Mouse (Mus musculus) brain, embryonic 14.5 days (tissue): ENCODE measurements around the gene Rai1.

Experiments
- CTCF ChIP-seq: fragments of 200-500 bp; IDR thresholded peaks from 2 replicates; pipeline ENCODE4 v1.5.1; 2012; ENCODE audit warnings: inconsistent platforms, mild to moderate bottlenecking, moderate library complexity, borderline replicate concordance; ENCODE audit not compliant: insufficient read depth, insufficient read length; ENCODE audit errors: extremely low read depth
- POLR2A ChIP-seq: fragments of 200-500 bp; IDR thresholded peaks from 2 replicates; pipeline ENCODE4 v1.6.1; 2012; ENCODE audit warnings: mild to moderate bottlenecking, inconsistent platforms, borderline replicate concordance; ENCODE audit not compliant: poor library complexity, insufficient read depth, insufficient read length, severe bottlenecking; ENCODE audit errors: extremely low read depth

DNA sequence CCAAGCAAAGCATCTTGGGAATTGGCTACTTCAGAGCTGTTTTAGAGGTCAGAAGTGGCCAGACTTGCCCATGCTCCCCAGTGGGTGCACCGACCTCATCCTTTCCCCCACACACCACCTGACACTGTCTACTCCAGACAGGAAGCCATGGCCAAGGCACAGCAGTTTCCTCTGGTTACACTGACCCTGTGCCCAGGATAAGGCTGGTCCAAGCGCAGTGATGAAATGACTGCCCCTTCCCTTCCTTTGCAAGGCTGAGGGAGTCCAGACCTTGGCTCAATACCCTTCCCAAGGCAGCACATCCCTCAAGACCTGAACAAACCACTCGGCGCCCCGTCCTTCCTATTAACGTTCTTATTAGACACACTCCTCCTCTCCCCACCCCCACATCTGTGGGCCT is 33.6 kb upstream of the Rai1 start:
- TF ChIP-seq POLR2A (no peak), CTCF (no peak)
